Mouse (Mus musculus) retina, adult 2 months (tissue): ENCODE data around the gene Arsg.
A peak's percentile ranks its signal among the peaks of the same experiment; 100 is the strongest.
"Not testable (repeated sequence)": the region's sequence is repeated elsewhere in the genome, so short reads cannot be mapped to it uniquely, and the experiment has no call there.

Experiments used
- DNase-seq: peaks from one replicate; pipeline ENCODE4 v3.0.0-alpha.2; 2012; ENCODE audit warnings: low read depth, low spot score

The Arsg gene

DNA sequence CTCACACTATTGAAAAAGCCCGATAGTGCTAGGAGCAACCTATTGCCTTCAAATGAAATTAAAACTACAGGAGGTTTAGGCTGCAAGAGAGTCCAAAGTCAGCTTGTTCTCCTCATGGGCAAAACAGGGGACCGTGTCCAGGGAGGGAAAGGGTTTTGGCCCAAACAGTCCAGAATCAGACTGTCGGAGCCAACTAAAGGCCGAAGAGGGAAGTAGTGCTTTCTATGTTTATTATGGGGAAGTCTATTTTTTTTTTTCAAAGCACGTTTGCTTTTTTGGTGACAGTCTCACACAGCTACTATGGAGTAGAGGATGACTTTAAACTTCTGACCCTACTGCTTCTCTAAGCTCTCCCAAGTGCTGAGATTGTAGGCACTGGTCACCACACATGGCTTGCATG lies 5.0 kb upstream of the Arsg start:
- DNase-seq: no peak

DNA sequence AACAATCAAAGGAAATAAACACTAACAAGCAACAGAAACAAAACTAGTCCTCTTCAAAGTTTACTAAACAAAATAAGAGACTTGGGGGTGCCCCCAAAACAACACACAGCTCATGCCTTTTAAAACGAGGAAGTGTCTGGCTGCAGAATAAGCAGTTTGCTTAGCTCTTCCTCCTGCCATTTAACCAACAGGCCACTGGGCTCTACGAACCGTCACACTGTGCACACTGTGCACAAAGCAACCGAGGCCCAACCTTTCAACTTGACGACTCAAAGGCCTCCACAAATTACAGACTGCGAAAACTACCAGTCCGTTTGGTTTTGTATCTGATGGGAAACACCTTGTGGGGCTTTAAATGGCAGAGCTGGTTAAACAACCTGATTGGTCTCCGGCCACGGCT lies 3.0 kb upstream of the Arsg start:
- no peak for DNase-seq

DNA sequence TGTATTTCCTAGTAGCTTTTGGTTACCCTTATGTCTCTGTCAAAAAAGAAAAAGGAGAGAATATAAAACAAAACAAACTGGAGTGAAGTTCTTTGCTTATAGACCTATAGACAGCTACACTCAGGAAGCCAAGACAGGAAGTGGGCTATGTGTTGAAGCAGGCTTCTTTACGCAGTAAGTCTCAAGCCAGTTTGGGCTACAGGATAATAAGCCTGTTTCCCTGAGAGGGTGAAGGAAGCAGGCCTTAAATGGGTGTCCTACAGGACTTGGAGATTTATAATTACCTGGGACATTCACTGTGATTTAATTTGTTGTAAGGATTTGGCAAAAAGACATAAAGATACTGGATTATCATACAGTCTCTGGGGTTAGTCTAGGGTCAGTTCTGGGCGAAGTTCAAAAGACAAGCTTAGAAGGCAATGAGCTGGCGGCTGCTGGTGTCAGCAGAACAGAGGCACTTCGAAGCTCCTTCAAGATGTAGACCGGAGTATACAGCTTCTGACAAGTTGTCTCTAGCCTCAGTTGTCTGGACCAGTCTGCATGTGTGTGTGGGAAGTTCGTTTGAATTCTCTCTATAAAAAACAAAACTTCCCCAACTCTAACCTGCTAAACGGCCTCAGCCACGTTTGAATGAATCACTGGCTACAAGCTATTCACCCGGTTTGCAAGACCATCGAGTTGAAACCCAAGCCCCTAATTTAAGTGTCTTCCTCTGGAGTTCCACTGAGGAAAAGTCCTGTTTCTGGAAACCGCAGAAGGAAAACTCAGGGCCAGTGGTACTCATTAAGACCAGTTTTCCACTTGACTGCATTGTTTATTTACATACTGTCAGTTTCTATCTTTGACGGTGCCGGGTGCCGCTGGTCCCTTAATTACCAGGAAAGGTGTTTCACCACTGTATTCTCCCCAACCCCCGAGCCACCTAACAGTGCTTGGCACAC lies 2.0 kb upstream of the Arsg start:
- DNase-seq: peak; percentile 54

DNA sequence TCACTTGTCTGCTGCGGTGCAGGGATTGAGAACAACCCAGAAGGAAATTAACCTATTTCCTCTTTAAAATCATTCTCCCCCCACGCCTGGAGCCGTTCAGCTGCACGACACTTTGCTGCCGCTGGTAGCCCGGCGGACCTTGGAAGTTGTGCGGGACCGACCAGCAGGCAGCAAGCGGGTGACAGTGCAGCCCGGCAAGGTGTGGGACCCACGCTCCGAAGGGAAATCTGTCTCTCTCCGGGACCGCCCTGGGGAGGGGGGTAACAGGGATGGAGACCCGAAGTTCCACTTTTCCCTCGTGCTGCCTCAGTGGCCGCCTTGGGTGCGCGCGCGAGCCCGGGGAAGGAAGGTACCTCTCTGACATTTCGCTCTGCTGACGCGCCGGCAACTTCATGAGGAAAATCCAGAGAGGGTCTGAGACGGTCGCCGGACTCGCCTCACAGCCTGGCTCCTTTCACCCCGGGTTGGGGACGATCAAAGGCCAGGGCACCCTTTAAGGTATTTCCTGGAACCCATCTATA lies 943 bp upstream of the Arsg start:
- DNase-seq: no peak

GRCm38 (mm10) chr11:109472821-109473170 lies 378 bp upstream of the Arsg start:
- peak; percentile 42 for DNase-seq

DNA sequence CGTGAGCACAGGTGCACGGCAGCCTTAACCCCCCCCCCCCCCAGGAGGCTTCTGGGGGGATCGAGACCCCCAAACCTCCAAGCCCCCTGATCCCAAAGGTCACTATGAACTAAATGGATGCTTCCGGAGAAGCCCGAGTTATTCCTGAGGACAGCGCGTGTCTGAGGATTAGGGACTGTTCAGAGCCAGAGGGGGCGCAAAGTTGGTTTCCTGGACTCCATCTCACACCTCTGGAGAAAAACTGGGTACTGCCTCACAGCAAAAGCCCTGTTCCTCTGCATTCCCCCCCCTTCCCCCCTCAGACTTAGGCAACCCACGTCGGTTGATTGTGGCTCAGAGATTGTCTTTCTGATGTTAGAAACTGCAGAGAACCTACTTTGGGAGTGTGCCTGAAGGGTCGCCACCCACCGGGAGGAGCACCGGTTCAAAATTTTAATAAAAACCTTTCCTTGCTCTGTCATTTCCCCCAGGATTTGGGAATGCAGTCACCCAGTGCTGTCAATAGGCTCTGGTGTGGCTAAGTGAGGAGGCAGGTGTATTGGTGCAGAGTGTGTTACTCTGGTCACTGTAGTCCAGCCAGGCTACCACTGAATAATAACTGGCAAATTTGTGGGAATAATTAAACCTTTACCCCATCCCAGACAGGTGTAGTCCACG lies 1.0 kb downstream of the Arsg start:
- peak; percentile 37 for DNase-seq

GRCm38 (mm10) chr11:109474836-109475235 lies 1.7 kb downstream of the Arsg start:
- no peak for DNase-seq

- DNase-seq: no peak
Measured at GRCm38 (mm10) chr11:109475717-109476116, 2.5 kb downstream of the Arsg start.

DNA sequence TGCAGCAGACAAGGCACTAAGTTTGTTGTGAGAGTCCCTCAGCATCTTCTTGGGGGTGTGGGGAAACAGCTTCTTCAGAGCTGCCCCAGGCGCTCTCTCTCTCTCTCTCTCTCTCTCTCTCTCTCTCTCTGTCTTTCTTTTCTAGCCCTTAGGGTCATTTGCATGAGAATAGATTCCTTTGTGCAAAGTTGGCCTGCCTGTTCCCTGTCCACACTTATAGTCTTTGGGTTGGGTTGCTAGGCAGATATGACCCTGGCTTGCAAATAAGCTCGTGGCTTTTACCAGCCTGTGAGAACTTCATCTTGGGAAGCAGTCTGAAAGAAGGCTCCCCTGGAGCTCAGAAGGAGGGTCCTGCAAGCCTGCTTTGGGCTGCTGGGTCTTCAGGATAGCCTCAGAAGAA lies 3.1 kb downstream of the Arsg start:
- DNase-seq: no peak

GRCm38 (mm10) chr11:109476653-109477052 lies 3.5 kb downstream of the Arsg start:
- no peak for DNase-seq

- DNase-seq: no peak
Measured at GRCm38 (mm10) chr11:109477606-109478380, 4.6 kb downstream of the Arsg start.

- DNase-seq: no peak
Measured at GRCm38 (mm10) chr11:109479575-109480285, 6.6 kb downstream of the Arsg start.

- DNase-seq: no peak
Measured at GRCm38 (mm10) chr11:109480440-109480839, 7.3 kb downstream of the Arsg start.

DNA sequence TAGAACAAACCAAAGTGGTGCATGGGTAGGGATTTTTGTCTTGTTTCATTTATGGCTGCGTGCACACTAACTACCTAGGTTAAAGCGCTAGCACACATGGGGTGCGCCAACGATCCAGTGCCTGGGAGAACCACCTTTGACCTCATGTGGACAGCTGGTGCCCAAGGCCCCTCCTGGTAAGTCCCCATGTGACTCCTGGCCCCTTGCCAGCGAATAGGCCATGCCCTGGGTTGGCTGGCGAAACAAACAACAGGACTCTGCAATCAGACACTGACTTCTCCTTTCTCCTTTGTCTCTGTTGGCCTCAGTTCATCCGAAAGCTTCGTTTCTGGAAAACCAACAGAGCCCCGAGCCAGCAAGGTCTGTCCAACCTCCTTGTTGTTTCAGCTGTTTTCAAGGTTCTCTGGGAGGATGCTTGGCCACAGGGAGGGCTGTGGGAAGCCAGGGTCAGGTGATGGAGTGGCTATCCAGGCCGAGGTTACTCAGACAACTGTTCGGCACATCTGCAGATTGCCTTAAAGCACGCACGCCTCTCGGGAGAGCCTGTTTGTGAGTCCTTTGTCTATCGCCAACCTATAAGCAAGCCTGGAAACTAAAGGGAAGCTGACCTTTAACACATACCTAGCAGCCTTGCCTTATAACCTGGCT lies 12.3 kb downstream of the Arsg start:
- no peak for DNase-seq

DNA sequence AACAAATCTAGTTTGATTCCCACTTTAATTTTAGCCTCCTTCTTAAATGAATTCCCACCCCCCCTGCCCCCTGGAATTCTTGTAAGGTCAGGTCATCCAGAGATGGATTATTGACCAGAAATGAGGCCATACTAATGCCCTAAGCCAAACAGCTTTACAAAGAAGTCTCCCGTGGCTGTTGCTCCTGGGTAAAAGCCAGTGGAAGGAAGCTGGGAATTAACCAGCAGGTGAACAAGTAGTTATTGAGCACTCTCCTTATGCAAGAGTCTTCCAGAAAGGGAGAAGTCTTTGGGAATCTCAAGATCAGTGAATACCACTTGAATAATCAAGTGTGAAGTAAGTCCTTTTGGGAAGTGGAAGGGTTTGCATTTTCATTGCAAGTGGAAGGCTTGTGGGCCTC lies 13.9 kb downstream of the Arsg start:
- DNase-seq: no peak

- no peak for DNase-seq
Measured at GRCm38 (mm10) chr11:109487991-109488684, 15.0 kb downstream of the Arsg start.

- no peak for DNase-seq
Measured at GRCm38 (mm10) chr11:109489763-109490162, 16.6 kb downstream of the Arsg start.

DNA sequence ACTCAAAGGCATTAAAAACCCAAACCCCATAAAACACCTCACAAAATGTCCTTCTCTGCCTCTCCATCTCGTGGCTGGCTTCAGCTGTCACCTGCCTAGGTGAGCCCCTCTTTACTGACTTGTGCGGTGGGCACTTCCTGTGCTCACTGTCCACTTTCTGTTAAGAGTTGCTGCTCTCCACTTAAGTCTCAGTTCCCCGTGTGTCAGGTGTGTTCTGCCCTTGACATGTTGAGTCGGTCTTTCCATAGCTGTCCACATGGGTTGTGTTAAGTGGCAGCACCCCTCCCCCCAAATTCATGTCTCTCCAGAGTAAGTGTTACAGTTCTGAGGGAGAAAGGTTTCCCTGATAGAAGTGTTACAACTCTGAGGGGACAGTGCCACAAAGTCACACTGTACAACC lies 18.7 kb downstream of the Arsg start:
- no peak for DNase-seq

DNA sequence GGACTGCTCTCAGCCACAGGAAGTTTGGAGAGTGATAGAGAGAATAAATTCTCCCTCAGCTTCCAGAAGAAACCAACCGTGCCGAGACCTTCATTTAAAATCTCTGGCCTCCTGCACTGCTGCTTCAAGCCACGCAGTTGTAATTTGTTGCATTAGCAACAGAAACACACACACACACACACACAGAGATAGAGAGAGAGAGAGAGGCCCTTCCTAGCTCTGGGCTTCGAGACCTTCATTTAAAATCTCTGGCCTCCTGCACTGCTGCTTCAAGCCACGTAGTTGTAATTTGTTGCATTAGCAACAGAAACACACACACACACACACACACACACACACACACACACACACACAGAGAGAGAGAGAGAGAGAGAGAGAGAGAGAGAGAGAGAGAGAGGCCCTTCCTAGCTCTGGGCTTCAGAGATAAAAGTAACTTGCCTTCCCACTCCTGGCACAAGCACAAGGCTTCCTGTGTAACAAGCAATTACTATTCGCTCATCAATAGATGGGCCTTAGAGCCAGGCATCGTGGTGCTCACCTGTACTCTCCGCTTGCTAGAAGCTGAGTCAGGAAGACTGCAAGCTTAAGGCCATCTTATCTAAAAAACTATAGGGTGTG lies 19.8 kb downstream of the Arsg start:
- DNase-seq: not testable (repeated sequence)
